Comparison of ENCODE assay signal across 11 mouse cellular contexts in genomic region chr5:143669393-143669792, GRCm38 (mm10). TPM values are rescaled to one million over a fixed set of nuclear protein-coding genes. Genes with fewer than 3 reads are reported as not detected.
A peak's percentile ranks its signal among the peaks of the same experiment; 100 is the strongest.
DNase-seq lines count a peak whose midpoint lies in the region; ATAC-seq and TF ChIP-seq lines count a peak whose summit lies in the region.
"Had no signal": no experiment of that assay in that cellular context is flagged by ENCODE, and none has a peak within 500 bp of the region (broad histone marks: within the 10 kb centered on the region; RNA-seq: fewer than 3 reads in every experiment).

No protein-coding gene starts in this region.

- no peak overlapping the region for H3K4me2 ChIP-seq in heart, embryonic 14.5 days (ENCODE audit: low read length)
- H3K4me2 ChIP-seq in heart, postnatal 0 days (ENCODE audit: low read depth, low read length) = no peak overlapping the region
- H3K4me2 ChIP-seq in stomach, postnatal 0 days (replicated peaks; ENCODE audit: low read depth) = no peak overlapping the region

- whole genome bisulfite sequencing in heart, embryonic 14.5 days = 45% methylated on average over 2 of the region's 2 CpGs
- WGBS in heart, postnatal 0 days = 28% methylated on average over 2 of the region's 2 CpGs
- WGBS in stomach, postnatal 0 days = 35% methylated on average over 2 of the region's 2 CpGs

- H3K36me3 ChIP-seq in heart, embryonic 14.5 days (ENCODE audit: control insufficient read depth, insufficient read depth, low read length) = peaks cover 3% of the 10 kb centered on the region; the same call in 1 of the 2 replicates
- H3K36me3 ChIP-seq in testis, adult 2 months (ENCODE audit: control insufficient read depth, insufficient read depth, low read length) = no peaks in the 10 kb centered on the region
- no peaks in the 10 kb centered on the region for H3K36me3 ChIP-seq in heart, postnatal 0 days (replicated peaks; ENCODE audit: control insufficient read depth, insufficient read depth, low read length)
- no peaks in the 10 kb centered on the region for H3K36me3 ChIP-seq in stomach, postnatal 0 days (ENCODE audit: control insufficient read depth, insufficient read depth, low read length)

- TF ChIP-seq EP300 in heart, postnatal 0 days (IDR thresholded peaks at IDR 0.05; ENCODE audit: low read depth) = no peak
- no peak for TF ChIP-seq EP300 in stomach, postnatal 0 days (optimal IDR thresholded peaks at IDR 0.05)

- peak overlapping the region; percentile 83 to 84 for H3K27ac ChIP-seq in heart, embryonic 14.5 days (replicated peaks in 1 of 2; ENCODE audit: control insufficient read depth in 1 of 2, insufficient read depth in 1 of 2, low read depth in 2 of 2, low read length in 2 of 2)
- H3K27ac ChIP-seq in testis, adult 2 months (ENCODE audit: control insufficient read depth, insufficient read depth, low read depth, low read length) = peak overlapping the region; percentile 42
- peak overlapping the region; percentile 90 for H3K27ac ChIP-seq in heart, postnatal 0 days (ENCODE audit: low read depth)
- H3K27ac ChIP-seq in stomach, postnatal 0 days (replicated peaks) = peak overlapping the region; percentile 70
- H3K27ac ChIP-seq: macrophage had no signal

- H3K4me1 ChIP-seq in heart, embryonic 14.5 days (ENCODE audit: control insufficient read depth in 2 of 2, insufficient read depth in 2 of 2, low read length in 2 of 2) = peaks cover 10 to 39% of the 10 kb centered on the region in 2 experiments
- peaks cover 8% of the 10 kb centered on the region for H3K4me1 ChIP-seq in testis, adult 2 months (ENCODE audit: control insufficient read depth, insufficient read depth, low read length)
- H3K4me1 ChIP-seq in heart, postnatal 0 days (ENCODE audit: control insufficient read depth, insufficient read depth) = peaks cover 41% of the 10 kb centered on the region
- peaks cover 6% of the 10 kb centered on the region; the same call in 1 of the 2 replicates for H3K4me1 ChIP-seq in stomach, postnatal 0 days (replicated peaks; ENCODE audit: control insufficient read depth, insufficient read depth)

- TF ChIP-seq POLR2A in testis, adult 2 months (IDR thresholded peaks at IDR 0.05; ENCODE audit: control insufficient read depth, low read depth, low read length) = no peak

- H3K27me3 ChIP-seq in heart, embryonic 14.5 days (ENCODE audit: control insufficient read depth, insufficient read depth, low read length) = no peaks in the 10 kb centered on the region
- H3K27me3 ChIP-seq in testis, adult 2 months (ENCODE audit: control insufficient read depth, insufficient read depth, low read length) = no peaks in the 10 kb centered on the region
- H3K27me3 ChIP-seq in heart, postnatal 0 days (ENCODE audit: control insufficient read depth, insufficient read depth, low read length) = no peaks in the 10 kb centered on the region
- no peaks in the 10 kb centered on the region for H3K27me3 ChIP-seq in stomach, postnatal 0 days (ENCODE audit: control insufficient read depth, insufficient read depth, low read length)

- intact Hi-C loops in gastrocnemius, postnatal 36 days (cut with DNase I) = no loop called here

- H3K9me3 ChIP-seq in heart, embryonic 14.5 days (ENCODE audit: control insufficient read depth, low read length) = no peaks in the 10 kb centered on the region
- H3K9me3 ChIP-seq in heart, postnatal 0 days (replicated peaks; ENCODE audit: control insufficient read depth, low read length) = no peaks in the 10 kb centered on the region
- no peaks in the 10 kb centered on the region for H3K9me3 ChIP-seq in stomach, postnatal 0 days (ENCODE audit: control insufficient read depth, low read length)
- H3K9me3 ChIP-seq: G1E had no signal

- no peak overlapping the region for H3K4me3 ChIP-seq in heart, embryonic 14.5 days (ENCODE audit: control insufficient read depth in 1 of 2, insufficient read depth in 1 of 2, low read depth in 1 of 2, low read length in 2 of 2)
- H3K4me3 ChIP-seq in testis, adult 2 months (ENCODE audit: control insufficient read depth, low read depth, low read length) = no peak overlapping the region
- no peak overlapping the region for H3K4me3 ChIP-seq in heart, postnatal 0 days (ENCODE audit: low read depth, low read length)
- no peak overlapping the region for H3K4me3 ChIP-seq in stomach, postnatal 0 days (ENCODE audit: low read depth, low read length)

- ATAC-seq in heart, embryonic 14.5 days (ENCODE audit: insufficient number of reproducible peaks, insufficient read depth, low FRiP score, low read depth) = no peak; the same call in 1 of the 2 replicates
- ATAC-seq in heart, postnatal 0 days (ENCODE audit: insufficient read depth, low read depth) = peak; percentile 78
- peak; percentile 62; the same call in 1 of the 2 replicates for ATAC-seq in stomach, postnatal 0 days (ENCODE audit: low FRiP score, low TSS enrichment)

- no peak for DNase-seq in heart, adult 9 months (ENCODE audit: low spot score in 2 of 2)
- no peak for DNase-seq in testis, postnatal 14 days (ENCODE audit: low spot score)
- DNase-seq in heart, postnatal 0 days (ENCODE audit: low spot score) = peak; percentile 49
- peak; percentile 27 for DNase-seq in stomach, postnatal 0 days (ENCODE audit: low spot score)
- DNase-seq in T-cell, adult 2 months (ENCODE audit: low spot score) = no peak
- no peak for DNase-seq in gastrocnemius, postnatal 36 days
- DNase-seq: cerebellum, postnatal 36 days had no signal

- H3K9ac ChIP-seq in heart, embryonic 14.5 days (ENCODE audit: low read length) = peak overlapping the region; percentile 45; the same call in 1 of the 2 replicates
- no peak overlapping the region for H3K9ac ChIP-seq in heart, postnatal 0 days (replicated peaks; ENCODE audit: low read depth, low read length)
- H3K9ac ChIP-seq in stomach, postnatal 0 days (ENCODE audit: low read length) = no peak overlapping the region

- peak; percentile 30; the same call in 1 of the 2 replicates for TF ChIP-seq CTCF in testis, adult 2 months (IDR thresholded peaks at IDR 0.05; ENCODE audit: control insufficient read depth, insufficient read depth, insufficient replicate concordance, low read depth, low read length)
- TF ChIP-seq CTCF in heart, postnatal 0 days (IDR thresholded peaks at IDR 0.05; ENCODE audit: low read depth) = peak; percentile 59
- TF ChIP-seq CTCF in stomach, postnatal 0 days (IDR thresholded peaks at IDR 0.05; ENCODE audit: low read depth) = peak; percentile 58

RNA-seq across cellular contexts. Expression of gene Cyth3, which starts 47.1 kb away (rescaled TPM):
- polyA plus RNA-seq in heart, embryonic 14.5 days (2014; fragmentation: Nextera tagmentation; extraction: Ambion mirVana) = 49.2 and 56.2 TPM in 2 replicates
- 22.5 and 24.0 TPM in 2 replicates for polyA plus RNA-seq in testis, adult 2 months (2012; rRNA removed)
- 84.1 and 115 TPM in 2 replicates for total RNA-seq in heart, postnatal 0 days (2014; rRNA removed; ENCODE audit: low replicate concordance)
- 42.8 and 45.2 TPM in 2 replicates for polyA plus RNA-seq in heart, postnatal 0 days (2015; fragmentation: Nextera tagmentation; extraction: Ambion mirVana)
- polyA plus RNA-seq in stomach, postnatal 0 days (2015; fragmentation: Nextera tagmentation; extraction: Ambion mirVana) = 32.7 and 34.6 TPM in 2 replicates
- 10 to 100 TPM; 12.2 to 13.8 TPM for total RNA-seq in gastrocnemius, postnatal 36 days (2021)

Comparison
In these comparisons a context has a peak if more than half of its experiments do, and no peak if none do; other contexts are left out.
1. DNase-seq: peak in heart, postnatal 0 days (single experiment) and stomach, postnatal 0 days (single experiment); none in heart, adult 9 months (0 of 2), testis, postnatal 14 days (single experiment), T-cell, adult 2 months (single experiment) and gastrocnemius, postnatal 36 days (0 of 2).
2. Peak in every context shown above with its lines, with median percentiles within 50 percentile points of each other: H3K27ac ChIP-seq and CTCF ChIP-seq.